Mouse (Mus musculus): ENCODE results near the gene Ssbp3.

GRCm38 (mm10) chr4:106862767-106863370 lies 47.6 kb upstream of the Ssbp3 start:
- no peak for TF ChIP-seq POLR2A (IDR thresholded peaks at IDR 0.05; ENCODE audit: extremely low read depth, insufficient read depth, low read length)
- TF ChIP-seq CTCF (IDR thresholded peaks at IDR 0.05; ENCODE audit: low read depth, low read length): no peak
